Mouse (Mus musculus) spleen, postnatal 4 days (tissue): ENCODE data around the gene Nacc2.

Source experiments
- DNase-seq, 2 experiments: peaks; one replicate each; pipeline ENCODE4 v3.0.0; 2022; ENCODE audit warnings: low spot score in 2 of 2

Gene Nacc2

GRCm38 (mm10) chr2:26099851-26100250 is 23.2 kb downstream of the Nacc2 start:
- DNase-seq: no peak

GRCm38 (mm10) chr2:26099260-26099659 is 23.8 kb downstream of the Nacc2 start:
- DNase-seq: no peak

GRCm38 (mm10) chr2:26093897-26094296 is 29.1 kb downstream of the Nacc2 start:
- no peak for DNase-seq

GRCm38 (mm10) chr2:26091771-26092393 is 31.1 kb downstream of the Nacc2 start:
- DNase-seq: no peak

- no peak for DNase-seq
Measured at GRCm38 (mm10) chr2:26090876-26091770, 31.9 kb downstream of the Nacc2 start.

GRCm38 (mm10) chr2:26089005-26089404 is 34.0 kb downstream of the Nacc2 start:
- DNase-seq: no peak

GRCm38 (mm10) chr2:26086926-26087600 is 36.0 kb downstream of the Nacc2 start:
- peak; percentile 74 to 76 for DNase-seq

- no peak for DNase-seq
Measured at GRCm38 (mm10) chr2:26086505-26086904, 36.5 kb downstream of the Nacc2 start.

- no peak for DNase-seq
Measured at GRCm38 (mm10) chr2:26082883-26083282, 40.1 kb downstream of the Nacc2 start.

GRCm38 (mm10) chr2:26080830-26081229 is 42.2 kb downstream of the Nacc2 start:
- no peak for DNase-seq

GRCm38 (mm10) chr2:26079409-26079808 is 43.6 kb downstream of the Nacc2 start:
- no peak for DNase-seq

GRCm38 (mm10) chr2:26077068-26077467 is 46.0 kb downstream of the Nacc2 start:
- no peak for DNase-seq

- no peak for DNase-seq
Measured at GRCm38 (mm10) chr2:26076121-26076520, 46.9 kb downstream of the Nacc2 start.

- DNase-seq: no peak
Measured at GRCm38 (mm10) chr2:26074551-26074950, 48.5 kb downstream of the Nacc2 start.

GRCm38 (mm10) chr2:26068592-26068991 is 54.4 kb downstream of the Nacc2 start:
- no peak for DNase-seq

GRCm38 (mm10) chr2:26068175-26068574 is 54.8 kb downstream of the Nacc2 start:
- DNase-seq: no peak

GRCm38 (mm10) chr2:26066527-26066926 is 56.5 kb downstream of the Nacc2 start:
- no peak for DNase-seq

- no peak for DNase-seq
Measured at GRCm38 (mm10) chr2:26062742-26063427, 60.1 kb downstream of the Nacc2 start.

- no peak for DNase-seq
Measured at GRCm38 (mm10) chr2:26062241-26062640, 60.8 kb downstream of the Nacc2 start.

GRCm38 (mm10) chr2:26061018-26061666 is 61.9 kb downstream of the Nacc2 start:
- DNase-seq: peak; percentile 66 to 81

GRCm38 (mm10) chr2:26057053-26057452 is 66.0 kb downstream of the Nacc2 start:
- no peak for DNase-seq
